Mouse (Mus musculus) heart, postnatal 36 days (tissue): Measurements from ENCODE around the gene Mansc1. TPM values are rescaled to one million over a fixed set of nuclear protein-coding genes. Genes with fewer than 3 reads are reported as not detected.
"Not testable (repeated sequence)": the region's sequence is repeated elsewhere in the genome, so short reads cannot be mapped to it uniquely, and the experiment has no call there.

Source experiments
- DNase-seq, 2 experiments: peaks; one replicate each; pipeline ENCODE4 v3.0.0; 2021 to 2022
- intact Hi-C: fragments of 180-260 bp; cut with DNase I; formaldehyde crosslinking; loops from one replicate; pipeline ENCODE4 v1.15.1; 2025
- total RNA-seq, 2 experiments: library from RNA; stranded (reverse); gene quantifications; 2 replicates each; pipeline ENCODE4 v1.2.3; 2021

The Mansc1 gene
- 1 to 10 TPM; 4.6 to 5.1 TPM for total RNA-seq

- DNase-seq: peak; percentile 58 to 60
- intact Hi-C loops: no loop called here
Measured at GRCm38 (mm10) chr6:134631947-134632687, at the start of gene Mansc1. Gene Mansc1, minus strand, starts transcription at chr6:134632488.

DNA sequence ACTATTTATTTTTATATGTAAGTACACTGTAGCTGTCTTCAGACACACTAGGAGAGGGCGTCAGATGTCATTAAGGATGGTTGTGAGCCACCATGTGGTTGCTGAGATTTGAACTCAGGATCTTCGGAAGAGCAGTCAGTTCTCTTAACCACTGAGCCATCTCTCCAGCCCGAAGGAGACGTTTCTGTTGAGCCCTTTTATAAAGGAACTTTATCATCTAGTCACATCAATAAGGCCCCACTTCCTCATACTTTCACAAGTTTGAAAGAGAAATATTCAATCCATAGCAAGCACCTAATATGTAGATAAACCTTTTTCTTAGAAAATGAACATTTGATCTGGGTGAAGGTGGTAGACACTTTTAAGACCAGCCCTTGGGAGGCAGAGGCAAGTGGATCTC lies 47.0 kb upstream of the Mansc1 start:
- DNase-seq, intact Hi-C loops: not testable (repeated sequence)

GRCm38 (mm10) chr6:134678037-134678436 lies 45.7 kb upstream of the Mansc1 start:
- no peak for DNase-seq
- intact Hi-C loops: no loop called here

GRCm38 (mm10) chr6:134677504-134677903 lies 45.2 kb upstream of the Mansc1 start:
- intact Hi-C loops: no loop called here
- no peak for DNase-seq

DNA sequence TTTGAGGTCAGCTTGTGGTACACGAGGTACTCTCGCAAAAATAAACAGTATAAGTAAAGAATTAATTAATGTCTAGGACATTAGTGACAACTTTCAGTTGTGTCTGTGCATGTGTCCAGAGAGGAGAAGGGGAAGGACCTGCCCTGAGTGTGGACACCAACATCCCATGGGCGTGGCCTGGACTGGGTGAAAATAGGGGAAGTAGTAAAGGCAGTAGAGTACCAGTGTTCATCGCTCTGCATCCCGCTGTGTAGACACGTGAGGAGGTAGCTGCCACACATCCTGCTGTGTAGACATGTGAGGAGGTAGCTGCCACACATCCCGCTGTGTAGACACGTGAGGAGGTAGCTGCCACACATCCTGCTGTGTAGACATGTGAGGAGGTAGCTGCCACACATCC lies 41.4 kb upstream of the Mansc1 start:
- DNase-seq, intact Hi-C loops: not testable (repeated sequence)

DNA sequence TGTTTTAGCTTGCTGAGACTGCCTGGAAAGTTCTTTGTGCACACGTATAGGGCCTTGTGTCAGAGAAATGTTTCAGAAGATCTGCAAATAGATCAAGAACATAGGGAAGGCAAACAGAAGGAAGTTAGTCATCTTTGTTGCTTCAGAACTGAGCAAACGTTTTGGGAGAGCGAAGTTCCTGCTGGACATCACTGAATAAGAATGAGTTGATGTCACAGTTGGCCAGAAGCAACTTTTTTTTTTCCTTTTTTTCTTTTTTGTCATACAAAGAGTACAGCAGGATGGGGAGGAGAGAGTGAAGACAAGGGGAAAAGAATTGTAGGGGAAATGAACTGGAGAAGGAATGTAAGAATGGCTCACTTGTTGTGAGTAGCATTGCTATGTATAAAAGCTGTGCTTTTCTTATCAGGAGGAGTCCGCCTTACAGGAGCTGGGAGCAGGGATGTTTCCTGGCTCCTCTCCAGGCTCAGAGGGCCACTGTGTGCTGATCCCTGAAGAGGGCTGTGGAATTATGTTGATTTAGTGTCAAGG lies 38.7 kb upstream of the Mansc1 start:
- DNase-seq: peak; percentile 43 to 54
- intact Hi-C loops: no loop called here

DNA sequence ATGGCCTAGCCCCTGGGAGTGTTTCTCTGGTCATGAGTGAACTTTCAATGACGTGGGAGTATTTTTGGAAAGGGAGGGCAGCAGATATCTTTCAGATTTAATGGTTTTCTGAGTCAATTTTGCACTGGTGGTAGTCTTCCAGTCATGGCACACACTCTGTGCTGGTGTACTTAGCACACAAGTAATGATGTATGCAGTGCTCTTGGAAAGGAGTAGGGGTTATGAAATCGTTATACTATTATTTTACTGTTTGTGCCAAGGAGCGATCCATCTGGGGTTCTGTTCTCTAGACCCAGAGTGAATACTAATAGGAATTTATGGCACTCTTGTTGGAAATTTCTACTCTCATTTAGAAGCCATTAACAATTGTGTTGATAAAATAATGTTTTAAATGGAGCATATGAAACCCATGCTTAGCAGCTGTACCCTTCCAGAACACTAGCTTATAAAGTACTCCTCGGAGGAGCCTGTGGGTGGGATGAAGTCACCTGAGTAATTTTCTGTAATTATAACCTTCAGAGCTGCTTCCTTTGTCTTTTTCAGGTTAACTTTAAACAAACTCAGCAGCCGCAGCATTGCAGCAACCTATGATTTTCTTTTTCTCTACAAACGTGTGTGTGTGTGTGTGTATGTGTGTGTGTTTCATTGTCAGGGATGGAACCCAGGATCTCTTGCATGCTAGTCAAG lies 37.0 kb upstream of the Mansc1 start:
- DNase-seq: no peak
- intact Hi-C loops: no loop called here

GRCm38 (mm10) chr6:134668519-134668918 lies 36.2 kb upstream of the Mansc1 start:
- intact Hi-C loops: no loop called here
- no peak for DNase-seq

GRCm38 (mm10) chr6:134665817-134666216 lies 33.5 kb upstream of the Mansc1 start:
- intact Hi-C loops: no loop called here
- no peak for DNase-seq

GRCm38 (mm10) chr6:134664573-134664972 lies 32.3 kb upstream of the Mansc1 start:
- intact Hi-C loops: no loop called here
- no peak for DNase-seq

- intact Hi-C loops: no loop called here
- DNase-seq: no peak
Measured at GRCm38 (mm10) chr6:134660714-134661406, 28.6 kb upstream of the Mansc1 start.

DNA sequence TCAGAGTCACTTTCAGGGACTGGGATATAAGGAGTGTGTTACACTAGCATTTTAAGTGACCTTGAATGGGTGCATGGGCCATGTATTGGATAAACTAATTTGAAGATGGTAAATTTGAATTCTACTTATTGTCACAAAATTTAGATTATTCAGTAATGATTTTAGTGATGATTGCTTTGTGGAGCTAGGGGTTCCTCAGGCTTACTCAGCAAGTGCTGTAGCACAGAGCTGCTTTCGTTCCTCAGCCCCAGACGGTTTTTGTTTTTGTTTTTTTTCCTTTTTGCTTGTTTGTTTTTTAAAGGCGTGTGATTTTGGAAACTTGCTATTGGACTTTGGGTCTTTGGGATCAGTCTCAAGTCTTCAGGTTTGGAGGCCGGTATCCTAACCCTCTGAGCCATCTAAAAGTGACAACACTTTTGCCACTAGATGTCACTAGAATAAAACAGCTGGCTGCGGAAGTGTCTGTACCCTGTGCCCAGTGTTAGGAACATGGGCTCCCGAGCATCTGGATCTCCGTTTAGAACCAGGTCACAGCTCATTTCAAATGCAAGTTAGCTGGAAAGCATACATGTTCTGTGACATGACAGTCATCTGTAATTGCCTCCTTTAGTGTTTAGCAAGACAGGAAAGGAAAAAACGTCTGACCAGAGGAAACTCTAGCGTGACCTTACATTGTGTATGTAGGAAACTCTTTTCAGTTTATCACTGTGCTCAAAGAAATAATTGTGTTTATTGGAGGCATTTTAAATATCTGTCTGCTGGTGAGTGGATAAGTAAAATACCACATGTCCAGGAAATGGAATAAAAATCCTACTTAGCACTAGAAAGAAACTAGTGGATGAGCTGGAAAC lies 27.0 kb upstream of the Mansc1 start:
- intact Hi-C loops: loop anchor here (1.0 to 2.0 kb wide), 3 partner anchors 135 to 287 kb away; no protein-coding TSS in a partner anchor

DNA sequence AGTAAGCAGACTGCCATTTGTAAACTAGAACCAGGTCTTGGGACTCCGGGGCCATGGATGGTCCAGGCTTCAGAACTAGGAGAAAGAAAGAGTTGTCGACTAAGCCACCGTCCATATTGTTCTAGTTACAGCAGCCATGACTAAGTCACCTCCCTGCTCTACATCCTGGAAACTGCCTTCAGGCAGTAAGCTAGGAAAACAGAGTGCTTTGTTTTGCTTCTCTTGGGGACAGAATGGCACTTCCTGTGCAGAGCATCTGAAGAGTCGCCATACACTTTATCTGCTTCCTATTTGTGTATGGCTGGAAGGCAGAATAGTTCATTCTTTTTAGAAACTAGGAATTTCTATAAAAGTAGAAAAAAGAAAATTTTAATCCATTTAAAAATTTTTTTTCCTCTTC lies 24.2 kb upstream of the Mansc1 start:
- intact Hi-C loops: no loop called here
- DNase-seq: no peak

More for the DNA sequence above, 27.0 kb upstream of the Mansc1 start:
- peak; percentile 55 to 61 for DNase-seq

DNA sequence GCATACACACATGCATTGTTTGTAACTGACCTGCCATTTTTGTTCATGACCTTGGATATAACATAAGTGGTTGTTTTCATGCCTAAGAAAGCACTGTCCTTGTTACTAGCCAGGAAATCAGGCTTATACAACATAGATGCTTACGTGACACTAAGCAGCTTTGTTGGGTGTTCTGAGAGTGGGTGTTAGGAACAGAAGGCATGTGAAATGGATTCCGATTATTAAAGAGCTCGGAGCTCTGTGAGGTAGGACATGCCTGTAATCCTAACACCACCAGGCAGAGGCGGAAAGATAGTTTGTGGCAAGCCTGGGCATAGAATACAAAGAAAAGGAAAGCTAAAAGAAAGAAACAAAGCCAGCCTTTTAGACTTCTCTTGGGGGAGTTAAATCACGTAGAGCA lies 16.1 kb upstream of the Mansc1 start:
- intact Hi-C loops: no loop called here
- no peak for DNase-seq

DNA sequence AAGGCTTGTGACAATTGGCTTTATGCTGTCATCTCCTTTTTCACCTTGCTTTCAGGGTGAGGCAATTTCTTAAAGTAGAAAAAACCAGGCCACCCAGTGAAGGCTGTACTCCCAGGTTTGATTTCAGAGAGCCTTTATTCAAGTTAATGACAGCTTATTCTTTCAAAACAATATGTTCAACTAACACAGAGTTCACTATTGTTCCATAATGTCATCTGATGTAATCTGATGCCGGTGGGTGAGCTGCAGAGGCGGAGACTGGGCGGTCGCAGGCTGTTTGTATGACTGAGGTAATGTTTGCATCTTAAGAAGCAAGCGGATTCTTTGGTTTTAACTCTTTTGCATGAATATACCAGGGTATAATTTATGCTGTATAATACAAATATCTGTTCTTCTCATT lies 15.3 kb upstream of the Mansc1 start:
- DNase-seq: no peak
- intact Hi-C loops: no loop called here

DNA sequence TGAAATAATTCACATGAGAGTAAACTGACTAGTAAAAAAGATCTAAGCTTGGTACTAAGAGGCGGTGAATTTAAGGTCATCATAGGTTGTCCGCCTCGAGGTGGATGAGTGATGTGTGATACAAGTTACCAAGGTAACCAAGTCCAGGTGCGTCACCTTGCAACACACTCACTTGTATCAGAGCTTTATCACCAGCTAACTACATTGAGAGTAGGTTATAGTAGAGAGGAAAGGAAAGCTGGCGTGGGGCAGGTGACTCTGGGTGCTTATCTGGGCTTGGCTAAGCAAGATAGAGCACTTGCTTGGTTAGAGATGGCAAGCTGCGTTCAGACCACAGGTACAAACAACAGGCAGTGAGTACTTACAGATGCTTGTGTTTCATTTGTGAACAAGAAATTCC lies 14.5 kb upstream of the Mansc1 start:
- intact Hi-C loops: no loop called here
- no peak for DNase-seq

- intact Hi-C loops: no loop called here
- DNase-seq: no peak
Measured at GRCm38 (mm10) chr6:134643296-134643695, 11.0 kb upstream of the Mansc1 start.

DNA sequence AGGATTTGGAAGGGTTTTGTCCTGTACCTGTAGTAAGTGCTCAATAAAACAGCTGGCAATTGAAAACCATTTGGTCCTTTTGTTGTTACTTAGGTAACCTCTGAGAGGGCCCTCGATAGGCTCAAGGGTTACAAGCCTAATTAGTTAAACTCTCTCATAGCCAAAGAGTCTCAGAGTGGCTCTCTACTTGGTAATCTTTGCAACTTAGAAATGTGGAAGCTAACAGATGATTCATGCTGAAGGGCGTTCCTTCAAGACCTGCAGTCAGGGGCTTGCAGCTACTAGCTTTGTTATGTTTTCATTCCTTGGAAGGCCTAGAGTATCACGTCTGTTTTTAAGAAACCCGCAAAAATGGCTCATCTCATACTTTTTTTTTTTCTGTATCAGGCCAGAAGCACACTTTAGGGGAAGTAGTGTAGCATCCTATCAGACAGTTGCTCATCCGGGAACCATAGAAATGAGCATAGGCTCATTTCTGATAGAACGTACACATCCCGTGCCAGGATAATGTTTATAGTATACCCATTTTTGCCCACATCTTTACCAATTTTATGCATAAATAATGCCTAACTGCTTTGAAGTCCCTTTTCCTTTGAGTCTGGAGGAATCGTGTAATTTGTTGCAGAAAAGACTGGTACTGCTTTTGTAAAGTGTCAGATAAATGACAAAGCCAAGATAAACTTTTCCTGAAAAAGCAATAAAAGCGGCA lies 9.6 kb upstream of the Mansc1 start:
- intact Hi-C loops: loop anchor here (2.0 kb wide), 1 partner anchor 27 kb away; no protein-coding TSS in a partner anchor
- DNase-seq: no peak
